Mouse (Mus musculus) kidney, postnatal 0 days (tissue): ENCODE data around the gene Phldb2. TPM values are rescaled to one million over a fixed set of nuclear protein-coding genes. Genes with fewer than 3 reads are reported as not detected.

Experiments
- ATAC-seq: fragments of 200-750 bp; cut with Nextera tagmentation; replicated peaks from 2 replicates; pipeline ENCODE4 v1.8.0; 2017; ENCODE audit warnings: low read depth, moderate number of reproducible peaks, moderate TSS enrichment, moderate library complexity; ENCODE audit not compliant: low FRiP score
- DNase-seq: peaks from one replicate; pipeline ENCODE4 v3.0.0-alpha.2; 2016; ENCODE audit warnings: low spot score
- H3K27ac ChIP-seq: fragments of 300-500 bp; sonication (generic); 2 replicates; pipeline ENCODE4 v1.5.1; 2014; ENCODE audit warnings: mild to moderate bottlenecking
- H3K27me3 ChIP-seq: fragments of 300-500 bp; sonication (generic); 2 replicates; pipeline ENCODE4 v1.6.1; 2014; ENCODE audit warnings: low read length, mixed read lengths; ENCODE audit not compliant: insufficient read depth
- H3K36me3 ChIP-seq: fragments of 300-500 bp; sonication (generic); 2 replicates; pipeline ENCODE4 v1.6.1; 2014; ENCODE audit warnings: low read length, mixed read lengths; ENCODE audit not compliant: insufficient read depth
- H3K4me1 ChIP-seq: fragments of 300-500 bp; sonication (generic); replicated peaks from 2 replicates; pipeline ENCODE4 v1.6.1; 2014; ENCODE audit warnings: antibody characterized with exemption, low read length, mixed read lengths; ENCODE audit not compliant: insufficient read depth
- H3K4me2 ChIP-seq: fragments of 300-500 bp; sonication (generic); 2 replicates; pipeline ENCODE4 v1.6.1; 2014; ENCODE audit warnings: mild to moderate bottlenecking, low read length, moderate library complexity, mixed read lengths
- H3K4me3 ChIP-seq: fragments of 300-500 bp; sonication (generic); replicated peaks from 2 replicates; pipeline ENCODE4 v1.5.1; 2014; ENCODE audit warnings: low read depth, low read length
- H3K9ac ChIP-seq: fragments of 300-500 bp; sonication (generic); 2 replicates; pipeline ENCODE4 v1.6.1; 2014; ENCODE audit warnings: low read depth, low read length
- H3K9me3 ChIP-seq: fragments of 300-500 bp; sonication (generic); replicated peaks from 2 replicates; pipeline ENCODE4 v1.6.1; 2016; ENCODE audit warnings: low read length, inconsistent platforms, mixed read lengths
- CTCF ChIP-seq: IDR thresholded peaks from 2 replicates; pipeline ENCODE4 v1.5.1; 2016; ENCODE audit warnings: antibody characterized with exemption, low read depth, mild to moderate bottlenecking, moderate library complexity
- WGBS: fragments of 180-500 bp; shearing (Covaris S2); extraction: QIAGEN DNeasy Blood & Tissue Kit; methylation state at CpG from one replicate; pipeline ENCODE4 v1.1.7; 2014; 5-methylcytosine and 5-hydroxymethylcytosine counted together
- polyA plus RNA-seq: library from polyadenylated mRNA; unstranded; fragments of >200 nt; fragmentation: Nextera tagmentation; extraction: Ambion mirVana; gene quantifications from 2 replicates; pipeline ENCODE4 v1.2.1, GENCODE M21; 2015

Gene Phldb2
- polyA plus RNA-seq, 1 experiment from 2014 or later: 74.2 TPM

GRCm38 (mm10) chr16:45767434-45767833 is 186.0 kb downstream of the Phldb2 start:
- Histone ChIP-seq H3K4me2 (no peak overlapping the region), H3K9me3 (no peaks in the 10 kb centered on the region), H3K4me3 (no peak overlapping the region), H3K27me3 (no peaks in the 10 kb centered on the region), H3K4me1 (no peaks in the 10 kb centered on the region), H3K27ac (peak overlapping the region; percentile 43), H3K9ac (no peak overlapping the region), H3K36me3 (peaks cover 25% of the 10 kb centered on the region)
- no peak for TF ChIP-seq CTCF
- ATAC-seq (no peak), DNase-seq (peak; percentile 56)
- WGBS: 21% methylated on average over 4 of the region's 4 CpGs

GRCm38 (mm10) chr16:45765801-45766494 is 187.4 kb downstream of the Phldb2 start:
- H3K4me2 ChIP-seq: no peak overlapping the region
- no peaks in the 10 kb centered on the region for H3K27me3 ChIP-seq
- peaks cover 21% of the 10 kb centered on the region for H3K36me3 ChIP-seq
- no peak overlapping the region; the same call in 1 of the 2 replicates for H3K27ac ChIP-seq
- DNase-seq (peak; percentile 78), ATAC-seq (peak; percentile 85)
- H3K4me3 ChIP-seq: no peak overlapping the region
- WGBS: 38% methylated on average over 7 of the region's 7 CpGs
- H3K4me1 ChIP-seq: no peaks in the 10 kb centered on the region
- no peak for TF ChIP-seq CTCF
- no peak overlapping the region for H3K9ac ChIP-seq
- no peaks in the 10 kb centered on the region for H3K9me3 ChIP-seq

- Histone ChIP-seq H3K27me3 (no peaks in the 10 kb centered on the region), H3K27ac (0 out of 2 replicates have a peak overlapping the region, but pooled peaks have one; percentile 31), H3K36me3 (peaks cover 19% of the 10 kb centered on the region), H3K4me1 (no peaks in the 10 kb centered on the region), H3K4me2 (no peak overlapping the region), H3K9ac (no peak overlapping the region), H3K9me3 (no peaks in the 10 kb centered on the region), H3K4me3 (no peak overlapping the region)
- no peak for DNase-seq
- 65% methylated on average over 3 of the region's 3 CpGs for WGBS
- no peak for TF ChIP-seq CTCF
- ATAC-seq: no peak
Measured at GRCm38 (mm10) chr16:45765102-45765501, 188.3 kb downstream of the Phldb2 start.

- WGBS: 79% methylated on average over 13 of the region's 13 CpGs
- Histone ChIP-seq H3K4me2 (no peak overlapping the region), H3K27me3 (no peaks in the 10 kb centered on the region), H3K9me3 (no peaks in the 10 kb centered on the region), H3K4me3 (no peak overlapping the region), H3K27ac (no peak overlapping the region), H3K36me3 (peaks cover 18% of the 10 kb centered on the region), H3K4me1 (no peaks in the 10 kb centered on the region), H3K9ac (no peak overlapping the region)
- no peak for TF ChIP-seq CTCF
- no peak for ATAC-seq
- no peak for DNase-seq
Measured at GRCm38 (mm10) chr16:45762859-45763505, 190.4 kb downstream of the Phldb2 start.

- Histone ChIP-seq H3K4me2 (no peak overlapping the region), H3K4me1 (no peaks in the 10 kb centered on the region), H3K9me3 (no peaks in the 10 kb centered on the region), H3K4me3 (no peak overlapping the region), H3K27ac (no peak overlapping the region), H3K36me3 (peaks cover 28% of the 10 kb centered on the region), H3K9ac (no peak overlapping the region), H3K27me3 (no peaks in the 10 kb centered on the region)
- peak; percentile 55 for TF ChIP-seq CTCF
- DNase-seq (no peak), ATAC-seq (no peak)
- WGBS: 77% methylated on average over 1 of the region's 1 CpGs
Measured at GRCm38 (mm10) chr16:45761425-45761824, 192.0 kb downstream of the Phldb2 start.

- Histone ChIP-seq H3K36me3 (peaks cover 28% of the 10 kb centered on the region), H3K4me1 (no peaks in the 10 kb centered on the region)
- WGBS: 60% methylated on average over 9 of the region's 9 CpGs
Measured at GRCm38 (mm10) chr16:45758726-45759269, 194.6 kb downstream of the Phldb2 start.

More at GRCm38 (mm10) chr16:45758726-45759269, 194.6 kb downstream of the Phldb2 start:
- 0 out of 2 replicates have a peak overlapping the region, but pooled peaks have one; percentile 31 for H3K27ac ChIP-seq
- DNase-seq: no peak
- ATAC-seq: no peak
- no peak for TF ChIP-seq CTCF
- no peak overlapping the region for H3K4me3 ChIP-seq
- H3K9ac ChIP-seq: no peak overlapping the region
- H3K9me3 ChIP-seq: no peaks in the 10 kb centered on the region
- H3K4me2 ChIP-seq: no peak overlapping the region
- H3K27me3 ChIP-seq: no peaks in the 10 kb centered on the region
